Mouse (Mus musculus) kidney, embryonic 16.5 days (tissue): ENCODE data around the gene Gm20388. TPM values are rescaled to one million over a fixed set of nuclear protein-coding genes. Genes with fewer than 3 reads are reported as not detected.
A peak's percentile ranks its signal among the peaks of the same experiment; 100 is the strongest.

ENCODE experiments used
- ATAC-seq: fragments of 200-750 bp; cut with Nextera tagmentation; 2 replicates; pipeline ENCODE4 v1.8.0; 2017; ENCODE audit warnings: moderate TSS enrichment; ENCODE audit not compliant: low FRiP score, low TSS enrichment
- H3K27ac ChIP-seq: fragments of 300-500 bp; sonication (generic); 2 replicates; pipeline ENCODE4 v1.5.1; 2014; ENCODE audit warnings: low read length
- H3K27me3 ChIP-seq: fragments of 300-500 bp; sonication (generic); 2 replicates; pipeline ENCODE4 v1.6.1; 2014; ENCODE audit warnings: low read length, control low read depth, mixed read lengths; ENCODE audit not compliant: insufficient read depth
- H3K36me3 ChIP-seq: fragments of 300-500 bp; sonication (generic); 2 replicates; pipeline ENCODE4 v1.6.1; 2014; ENCODE audit warnings: low read length, control low read depth, mixed read lengths; ENCODE audit not compliant: insufficient read depth
- H3K4me1 ChIP-seq: fragments of 300-500 bp; sonication (generic); 2 replicates; pipeline ENCODE4 v1.6.1; 2014; ENCODE audit warnings: low read length, control low read depth, mixed read lengths; ENCODE audit not compliant: insufficient read depth
- H3K4me2 ChIP-seq: fragments of 300-500 bp; sonication (generic); replicated peaks from 2 replicates; pipeline ENCODE4 v1.6.1; 2014; ENCODE audit warnings: low read depth, low read length
- H3K4me3 ChIP-seq: fragments of 300-500 bp; sonication (generic); 2 replicates; pipeline ENCODE4 v1.5.1; 2014; ENCODE audit warnings: mild to moderate bottlenecking, low read length
- H3K9ac ChIP-seq: fragments of 300-500 bp; sonication (generic); replicated peaks from 2 replicates; pipeline ENCODE4 v1.6.1; 2014; ENCODE audit warnings: low read length
- H3K9me3 ChIP-seq: fragments of 300-500 bp; sonication (generic); 2 replicates; pipeline ENCODE4 v1.6.1; 2016; ENCODE audit warnings: low read length, control low read depth
- WGBS: fragments of 180-500 bp; shearing (Covaris S2); extraction: QIAGEN DNeasy Blood & Tissue Kit; methylation state at CpG from one replicate; pipeline ENCODE4 v1.1.7; 2014; 5-methylcytosine and 5-hydroxymethylcytosine counted together
- polyA plus RNA-seq: library from polyadenylated mRNA; unstranded; fragments of >200 nt; fragmentation: Nextera tagmentation; extraction: Ambion mirVana; gene quantifications from 2 replicates; pipeline ENCODE4 v1.2.1, GENCODE M21; 2015

Gm20388 gene
- polyA plus RNA-seq, 1 experiment from 2014 or later, result 7.7 TPM

DNA sequence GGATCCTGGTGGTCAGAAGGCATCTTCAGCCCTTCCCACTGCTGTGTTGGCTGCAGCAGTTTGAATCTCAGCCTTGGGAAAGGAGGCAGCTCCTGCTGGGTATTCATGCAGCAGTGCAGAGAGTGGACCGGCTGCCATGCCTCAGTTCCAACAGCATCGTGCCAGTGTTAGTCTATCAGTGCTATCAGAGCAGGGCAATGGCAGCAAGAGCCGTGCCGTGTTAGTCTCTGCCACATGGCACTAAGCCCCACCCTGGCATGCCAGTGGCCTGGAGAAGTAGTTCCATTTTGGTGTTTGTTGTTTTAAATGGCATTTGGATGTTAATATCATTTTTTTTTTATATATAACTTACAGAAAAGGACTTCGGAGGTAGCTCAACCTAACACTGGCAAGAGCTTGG, 3198.3 kb downstream of the Gm20388 start:
- H3K27ac ChIP-seq, result no peak overlapping the region
- no peak for ATAC-seq
- H3K27me3 ChIP-seq, result no peaks in the 10 kb centered on the region
- 92% methylated on average over 5 of the region's 5 CpGs for WGBS
- no peaks in the 10 kb centered on the region for H3K9me3 ChIP-seq
- H3K4me1 ChIP-seq, result peaks cover 5% of the 10 kb centered on the region
- H3K4me2 ChIP-seq, result no peak overlapping the region
- H3K36me3 ChIP-seq, result peaks cover 19% of the 10 kb centered on the region
- no peak overlapping the region for H3K9ac ChIP-seq
- H3K4me3 ChIP-seq, result no peak overlapping the region

DNA sequence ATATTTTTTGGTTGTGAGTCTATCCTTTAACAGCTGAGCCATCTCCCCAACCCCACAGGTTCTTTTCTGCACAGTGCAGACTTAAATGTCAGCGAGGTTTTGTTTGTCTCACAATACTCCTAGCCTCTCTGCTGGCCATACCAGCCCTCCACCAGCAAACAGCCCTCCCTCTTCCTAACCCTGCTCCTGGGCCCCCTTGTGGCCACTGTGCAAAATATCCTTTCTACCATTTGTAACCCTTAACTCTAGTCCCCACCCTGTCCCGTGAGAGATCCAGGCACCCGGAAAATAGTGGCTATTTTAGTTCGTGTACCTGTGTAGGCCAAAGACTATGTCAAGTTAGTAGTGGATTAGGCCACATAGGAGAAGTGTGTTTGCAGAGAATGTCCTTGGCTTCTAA, 3200.0 kb downstream of the Gm20388 start:
- peaks cover 1% of the 10 kb centered on the region for H3K27me3 ChIP-seq
- H3K9me3 ChIP-seq, result no peaks in the 10 kb centered on the region
- H3K4me2 ChIP-seq, result no peak overlapping the region
- peaks cover 2% of the 10 kb centered on the region for H3K36me3 ChIP-seq
- H3K4me3 ChIP-seq, result no peak overlapping the region
- no peak overlapping the region for H3K27ac ChIP-seq
- WGBS, result 14% methylated on average over 4 of the region's 4 CpGs
- ATAC-seq, result peak; percentile 55; the same call in 1 of the 2 replicates
- H3K4me1 ChIP-seq, result no peaks in the 10 kb centered on the region
- H3K9ac ChIP-seq, result no peak overlapping the region

DNA sequence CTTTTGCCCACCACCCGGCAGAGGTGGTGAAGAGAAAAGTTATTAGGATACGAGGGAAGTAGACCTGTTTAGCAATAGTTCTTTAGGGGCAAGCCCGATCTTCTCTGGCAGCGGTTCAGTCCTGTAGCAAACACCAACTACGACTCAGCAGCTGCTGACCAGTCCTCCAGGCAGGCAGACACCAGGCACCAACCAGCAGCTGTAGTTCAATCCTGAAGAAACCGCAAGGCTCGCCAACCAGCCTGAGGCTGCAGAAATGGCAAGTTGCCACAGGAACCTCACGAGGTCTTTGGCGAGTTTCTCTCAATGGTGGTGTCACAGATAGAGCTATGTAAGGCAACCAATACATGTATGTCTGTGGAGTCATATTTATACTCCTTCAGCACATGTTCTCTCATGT, 3202.3 kb downstream of the Gm20388 start:
- no peak overlapping the region for H3K4me2 ChIP-seq
- peaks cover 24% of the 10 kb centered on the region for H3K27me3 ChIP-seq
- peaks cover 16% of the 10 kb centered on the region for H3K4me1 ChIP-seq
- no peaks in the 10 kb centered on the region for H3K9me3 ChIP-seq
- ATAC-seq, result no peak
- H3K27ac ChIP-seq, result no peak overlapping the region
- no peaks in the 10 kb centered on the region for H3K36me3 ChIP-seq
- WGBS, result 82% methylated on average over 9 of the region's 9 CpGs
- H3K4me3 ChIP-seq, result no peak overlapping the region
- H3K9ac ChIP-seq, result no peak overlapping the region

DNA sequence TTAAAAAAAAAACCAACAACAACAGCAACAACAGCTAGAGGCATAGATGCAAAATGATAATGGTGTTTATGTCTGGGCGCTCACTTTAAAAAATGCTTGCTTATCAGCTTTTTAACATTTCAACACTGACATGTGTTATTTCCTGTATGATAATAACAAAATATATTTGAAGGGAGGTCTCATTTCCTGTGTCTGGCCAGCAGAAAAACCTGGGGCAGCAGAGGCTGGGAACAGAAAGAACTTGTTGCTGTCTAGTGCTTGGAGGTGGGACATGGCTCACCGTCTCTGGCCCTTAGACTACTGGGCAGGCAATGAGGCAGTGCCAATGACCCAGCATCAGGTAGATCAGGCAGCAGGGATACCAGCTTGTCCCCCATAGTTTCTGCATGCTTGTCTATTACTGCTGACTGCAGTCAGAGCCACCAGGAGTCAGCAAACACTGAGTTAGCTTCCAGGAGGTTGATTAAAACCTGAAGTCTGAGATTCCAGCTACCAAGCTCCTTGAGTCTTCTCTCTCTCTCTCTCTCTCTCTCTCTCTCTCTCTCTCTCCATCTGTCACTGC, 3203.3 kb downstream of the Gm20388 start:
- Histone ChIP-seq H3K4me2 (no peak overlapping the region), H3K9me3 (no peaks in the 10 kb centered on the region), H3K27me3 (peaks cover 34% of the 10 kb centered on the region), H3K9ac (no peak overlapping the region), H3K4me1 (peaks cover 17% of the 10 kb centered on the region), H3K27ac (0 out of 2 replicates have a peak overlapping the region, but pooled peaks have one; percentile 21), H3K4me3 (no peak overlapping the region), H3K36me3 (no peaks in the 10 kb centered on the region)
- WGBS, result 41% methylated on average over 2 of the region's 2 CpGs
- no peak for ATAC-seq

DNA sequence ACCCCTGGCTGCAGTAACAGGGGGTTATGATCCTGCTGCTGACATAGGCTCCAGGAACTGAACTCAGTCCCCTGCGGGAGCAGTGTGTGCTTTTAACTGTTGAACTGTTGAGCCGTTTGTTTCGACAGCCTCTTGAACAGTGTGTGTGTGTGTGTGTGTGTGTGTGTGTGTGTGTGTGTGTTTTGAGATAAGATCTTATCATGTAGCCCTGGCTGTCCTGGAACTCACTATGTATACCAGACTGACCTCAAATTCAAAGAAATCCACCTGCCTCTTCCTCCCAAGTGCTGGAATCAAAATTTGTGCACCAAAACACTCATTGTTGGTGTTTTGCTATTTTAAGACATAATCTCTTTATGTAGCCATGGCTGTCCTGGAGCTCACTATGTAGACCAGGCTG, 3204.0 kb downstream of the Gm20388 start:
- 38% methylated on average over 3 of the region's 3 CpGs for WGBS
- Histone ChIP-seq H3K9me3 (no peaks in the 10 kb centered on the region), H3K9ac (no peak overlapping the region), H3K4me1 (peaks cover 17% of the 10 kb centered on the region), H3K27me3 (peaks cover 38% of the 10 kb centered on the region), H3K27ac (no peak overlapping the region), H3K36me3 (no peaks in the 10 kb centered on the region), H3K4me3 (no peak overlapping the region), H3K4me2 (no peak overlapping the region)
- ATAC-seq, result no peak

DNA sequence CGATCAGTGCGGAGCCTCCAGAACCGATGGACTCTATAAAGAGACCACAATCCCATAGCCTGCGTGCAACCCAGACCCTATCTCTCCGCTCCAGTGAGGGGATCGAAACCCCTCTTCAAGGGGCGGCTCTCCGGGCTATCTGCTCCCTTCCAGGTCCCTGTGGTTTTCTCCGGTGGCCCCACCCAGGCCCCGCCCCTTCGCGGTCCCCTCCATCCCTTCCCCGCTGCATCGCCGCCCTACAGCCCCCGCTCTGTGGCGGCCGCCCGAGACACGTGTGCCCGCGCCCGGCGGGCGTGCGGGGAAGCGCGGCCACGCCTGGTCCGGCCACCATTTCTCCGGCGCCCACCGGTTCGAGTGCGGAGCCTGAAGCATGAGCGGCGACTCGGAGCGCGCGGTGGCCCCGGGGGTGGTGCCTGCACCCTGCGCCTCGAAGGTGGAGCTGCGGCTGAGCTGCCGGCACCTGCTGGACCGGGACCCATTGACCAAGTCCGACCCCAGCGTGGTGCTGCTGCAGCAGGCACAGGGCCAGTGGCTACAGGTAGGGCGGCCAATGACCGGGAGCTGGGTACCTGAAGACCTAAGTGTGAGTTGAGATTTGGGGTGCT, 3206.6 kb downstream of the Gm20388 start, which contains the start of gene Cpne7:
Gene Cpne7, plus strand, starts transcription at position 248 of the 605 bp plus-strand sequence.
- H3K4me1 ChIP-seq, result peaks cover 17% of the 10 kb centered on the region
- H3K27ac ChIP-seq, result no peak within 1 kb of the TSS
- H3K27me3 ChIP-seq, result peaks cover 40% of the 10 kb centered on the region
- peak within 1 kb of the TSS; percentile 48 for H3K9ac ChIP-seq
- H3K36me3 ChIP-seq, result no peaks in the 10 kb centered on the region
- H3K4me2 ChIP-seq, result peak within 1 kb of the TSS; percentile 71
- H3K4me3 ChIP-seq, result peak within 1 kb of the TSS; percentile 45
- ATAC-seq, result peak; percentile 32; the same call in 1 of the 2 replicates
- no peaks in the 10 kb centered on the region for H3K9me3 ChIP-seq
- 1% methylated on average over 51 of the region's 51 CpGs for WGBS

DNA sequence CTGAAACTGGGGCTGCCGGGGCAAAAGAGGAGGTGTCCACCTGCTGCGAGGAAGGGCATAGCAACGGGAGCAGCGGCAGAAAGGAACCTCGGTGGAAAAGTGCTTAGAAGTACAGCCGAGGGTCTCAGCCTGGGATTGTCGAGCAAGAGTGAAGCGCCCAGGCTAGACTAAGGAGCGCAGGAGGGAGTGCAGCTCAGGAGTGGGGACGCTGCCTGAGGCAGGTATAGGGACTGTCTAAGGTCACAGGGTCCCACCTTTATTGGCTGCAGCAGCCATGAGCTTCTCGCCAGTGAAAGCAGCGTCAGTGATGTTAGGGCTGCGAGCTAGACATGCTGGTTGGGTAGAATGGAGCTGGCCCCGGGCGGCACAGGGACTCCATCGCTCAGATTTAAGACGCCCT, 3207.1 kb downstream of the Gm20388 start:
- peak overlapping the region; percentile 48 for H3K9ac ChIP-seq
- H3K27ac ChIP-seq, result no peak overlapping the region
- ATAC-seq, result no peak
- no peaks in the 10 kb centered on the region for H3K9me3 ChIP-seq
- peak overlapping the region; percentile 71 for H3K4me2 ChIP-seq
- H3K4me1 ChIP-seq, result peaks cover 17% of the 10 kb centered on the region
- H3K27me3 ChIP-seq, result peaks cover 40% of the 10 kb centered on the region
- peak overlapping the region; percentile 45 for H3K4me3 ChIP-seq
- no peaks in the 10 kb centered on the region for H3K36me3 ChIP-seq
- WGBS, result 4% methylated on average over 17 of the region's 17 CpGs

DNA sequence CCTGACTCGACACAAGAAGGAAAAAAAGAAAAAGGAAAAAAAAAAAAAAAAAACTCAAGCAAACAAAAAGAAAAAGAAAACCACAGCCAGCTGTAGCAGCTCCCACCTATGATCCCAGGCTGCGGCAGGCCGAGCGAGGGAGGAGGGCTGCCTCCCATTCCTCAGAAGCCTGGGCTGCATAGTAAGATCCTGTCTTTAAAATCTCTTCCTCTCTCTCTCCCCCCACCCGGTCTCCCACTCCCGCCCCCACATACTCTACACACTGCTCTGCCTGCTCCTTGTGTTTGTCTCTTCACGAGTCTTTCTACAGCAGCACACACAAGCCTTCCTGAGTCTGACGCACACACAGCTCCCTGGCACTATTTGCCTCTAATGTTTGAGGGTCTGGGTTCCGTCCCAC, 3211.4 kb downstream of the Gm20388 start:
- Histone ChIP-seq H3K27me3 (peaks cover 35% of the 10 kb centered on the region), H3K9ac (no peak overlapping the region), H3K9me3 (no peaks in the 10 kb centered on the region), H3K4me1 (peaks cover 22% of the 10 kb centered on the region), H3K4me2 (no peak overlapping the region), H3K4me3 (no peak overlapping the region), H3K36me3 (no peaks in the 10 kb centered on the region), H3K27ac (no peak overlapping the region)
- 38% methylated on average over 9 of the region's 9 CpGs for WGBS
- ATAC-seq, result 0 out of 2 replicates have a peak, but pooled peaks have one; percentile 16

DNA sequence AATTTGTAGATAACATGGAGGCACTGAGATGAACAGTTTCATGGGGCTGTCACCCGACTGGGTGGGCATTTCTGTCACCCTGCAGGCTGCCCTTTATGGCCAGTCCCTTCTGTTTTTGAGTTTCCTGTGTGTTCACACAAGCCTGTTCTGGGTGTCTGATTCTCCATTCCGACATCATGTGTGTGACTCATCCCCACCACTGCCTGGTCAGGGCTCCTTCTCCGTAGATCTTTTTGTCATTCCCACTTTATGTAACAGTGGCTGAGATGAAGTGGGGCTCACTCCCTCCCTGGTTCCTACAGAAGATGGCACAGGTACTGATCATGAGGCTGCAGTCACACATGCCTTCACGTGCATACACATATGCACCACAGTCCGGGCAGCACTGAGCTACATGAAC, 3212.0 kb downstream of the Gm20388 start:
- WGBS, result 76% methylated on average over 5 of the region's 5 CpGs
- peaks cover 15% of the 10 kb centered on the region for H3K4me1 ChIP-seq
- no peak overlapping the region for H3K4me2 ChIP-seq
- no peak overlapping the region for H3K4me3 ChIP-seq
- no peaks in the 10 kb centered on the region for H3K36me3 ChIP-seq
- peaks cover 29% of the 10 kb centered on the region for H3K27me3 ChIP-seq
- H3K27ac ChIP-seq, result no peak overlapping the region
- ATAC-seq, result no peak
- no peaks in the 10 kb centered on the region for H3K9me3 ChIP-seq
- H3K9ac ChIP-seq, result no peak overlapping the region

DNA sequence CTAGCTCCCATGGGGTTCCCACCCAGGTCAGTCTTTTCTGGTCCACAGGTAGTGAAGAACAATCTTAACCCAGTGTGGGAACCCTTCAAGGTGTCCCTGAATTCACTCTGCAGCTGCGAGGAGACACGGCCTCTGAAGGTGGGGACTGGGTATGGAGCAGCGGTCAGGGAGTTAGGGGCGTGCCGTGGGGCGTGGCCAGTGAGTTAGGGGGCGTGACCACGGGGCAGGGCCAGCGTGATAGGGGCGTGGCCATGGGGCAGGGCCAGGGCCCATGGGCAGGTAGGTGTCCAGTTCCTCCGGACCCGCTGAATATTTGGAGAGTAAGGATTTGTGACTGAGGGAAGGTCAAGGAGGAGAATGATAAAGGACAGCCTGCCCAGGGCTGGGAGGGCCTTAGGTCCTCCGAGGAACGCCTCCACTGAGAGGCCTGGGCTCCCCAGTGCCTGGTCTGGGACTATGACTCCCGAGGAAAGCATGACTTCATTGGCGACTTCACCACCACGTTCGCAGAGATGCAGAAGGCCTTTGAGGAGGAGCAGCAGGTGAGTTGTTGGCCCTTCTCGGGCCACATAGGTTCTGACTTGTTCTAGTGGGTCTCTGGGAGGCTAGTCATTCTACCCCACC, 3215.7 kb downstream of the Gm20388 start:
- H3K9me3 ChIP-seq, result no peaks in the 10 kb centered on the region
- H3K4me2 ChIP-seq, result peak overlapping the region; percentile 21; the same call in 1 of the 2 replicates
- H3K4me1 ChIP-seq, result peaks cover 13% of the 10 kb centered on the region
- ATAC-seq, result peak; percentile 74
- 6% methylated on average over 19 of the region's 19 CpGs for WGBS
- H3K27ac ChIP-seq, result no peak overlapping the region
- peaks cover 11% of the 10 kb centered on the region for H3K27me3 ChIP-seq
- H3K4me3 ChIP-seq, result peak overlapping the region; percentile 14; the same call in 1 of the 2 replicates
- H3K36me3 ChIP-seq, result no peaks in the 10 kb centered on the region
- H3K9ac ChIP-seq, result no peak overlapping the region
